ENCODE assay signal across 20 mouse cellular contexts in the genomic region with DNA sequence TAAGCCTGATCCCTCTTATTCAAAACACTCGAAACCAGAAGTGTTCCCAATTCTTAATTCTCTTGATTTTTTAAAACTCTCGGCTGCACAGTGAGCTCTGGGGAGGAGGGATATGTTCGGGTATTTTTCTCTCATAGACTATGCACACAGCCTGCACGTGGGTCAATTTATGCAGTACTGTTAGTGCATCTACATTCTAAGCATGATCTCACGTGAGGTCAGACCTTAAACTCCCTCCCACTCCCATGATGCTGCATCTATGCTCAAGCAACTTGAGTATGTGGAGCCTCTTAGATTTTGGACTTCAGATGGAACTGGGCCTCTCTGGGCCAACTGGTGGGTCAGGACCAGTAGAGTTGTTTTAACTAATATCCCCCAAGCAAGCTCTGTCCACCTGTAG.
DNase-seq lines count a peak whose midpoint lies in the region; ATAC-seq and TF ChIP-seq lines count a peak whose summit lies in the region.
"Had no signal": no experiment of that assay in that cellular context is flagged by ENCODE, and none has a peak within 500 bp of the region (broad histone marks: within the 10 kb centered on the region; RNA-seq: fewer than 3 reads in every experiment).

No protein-coding gene starts in this region.

- no peak for ATAC-seq in midbrain, embryonic 13.5 days
- no peak for ATAC-seq in forebrain, embryonic 13.5 days
- ATAC-seq: forebrain, embryonic 14.5 days; hindbrain, postnatal 0 days had no signal

- no peak for TF ChIP-seq POLR2A in thymus, adult 2 months (IDR thresholded peaks at IDR 0.05; ENCODE audit: control insufficient read depth, extremely low read depth, insufficient read depth, low read length, poor library complexity)

- H3K9me3 ChIP-seq in midbrain, embryonic 10.5 days (replicated peaks), result no peaks in the 10 kb centered on the region
- H3K9me3 ChIP-seq in midbrain, embryonic 13.5 days, result no peaks in the 10 kb centered on the region
- H3K9me3 ChIP-seq in forebrain, embryonic 13.5 days (replicated peaks), result no peaks in the 10 kb centered on the region
- H3K9me3 ChIP-seq: embryonic facial prominence, embryonic 13.5 days; heart, embryonic 10.5 days; hindbrain, embryonic 13.5 days had no signal

- H3K27me3 ChIP-seq in midbrain, embryonic 10.5 days (ENCODE audit: low read depth, poor library complexity, severe bottlenecking), result peaks cover 14% of the 10 kb centered on the region; the same call in 1 of the 2 replicates
- H3K27me3 ChIP-seq in midbrain, embryonic 13.5 days, result no peaks in the 10 kb centered on the region
- no peaks in the 10 kb centered on the region for H3K27me3 ChIP-seq in thymus, adult 2 months (ENCODE audit: control insufficient read depth, insufficient read depth, low read length)
- H3K27me3 ChIP-seq in splenic B cell, adult 2 months (ENCODE audit: control insufficient read depth, insufficient read depth, low read length, poor library complexity, severe bottlenecking), result no peaks in the 10 kb centered on the region
- H3K27me3 ChIP-seq in forebrain, embryonic 13.5 days, result no peaks in the 10 kb centered on the region
- H3K27me3 ChIP-seq: embryonic facial prominence, embryonic 13.5 days; hindbrain, embryonic 13.5 days had no signal

- H3K36me3 ChIP-seq in midbrain, embryonic 10.5 days, result no peaks in the 10 kb centered on the region
- H3K36me3 ChIP-seq in midbrain, embryonic 13.5 days, result no peaks in the 10 kb centered on the region
- no peaks in the 10 kb centered on the region for H3K36me3 ChIP-seq in thymus, adult 2 months (ENCODE audit: control insufficient read depth, insufficient read depth, low read length)
- H3K36me3 ChIP-seq in splenic B cell, adult 2 months (ENCODE audit: control insufficient read depth, insufficient read depth, low read length, poor library complexity, severe bottlenecking), result no peaks in the 10 kb centered on the region
- H3K36me3 ChIP-seq in forebrain, embryonic 13.5 days (ENCODE audit: poor library complexity, severe bottlenecking), result no peaks in the 10 kb centered on the region
- H3K36me3 ChIP-seq: embryonic facial prominence, embryonic 13.5 days; G1E; heart, embryonic 10.5 days; hindbrain, embryonic 13.5 days had no signal

- TF ChIP-seq CTCF in thymus, adult 2 months (IDR thresholded peaks at IDR 0.05; ENCODE audit: borderline replicate concordance, control insufficient read depth, extremely low read depth, insufficient read depth, low read length, poor library complexity), result no peak

- peaks cover 26% of the 10 kb centered on the region for H3K4me1 ChIP-seq in midbrain, embryonic 10.5 days
- H3K4me1 ChIP-seq in midbrain, embryonic 13.5 days (replicated peaks), result peaks cover 15% of the 10 kb centered on the region
- H3K4me1 ChIP-seq in thymus, adult 2 months (replicated peaks; ENCODE audit: control insufficient read depth, insufficient read depth, low read length), result peaks cover 19% of the 10 kb centered on the region
- H3K4me1 ChIP-seq in forebrain, embryonic 13.5 days, result 0 out of 2 replicates have a peak, but pooled peaks cover 4% of the 10 kb centered on the region
- H3K4me1 ChIP-seq: embryonic facial prominence, embryonic 13.5 days had no signal

- WGBS in midbrain, embryonic 10.5 days, result 56% methylated on average over 5 of the region's 5 CpGs
- WGBS in midbrain, embryonic 13.5 days, result 32% methylated on average over 5 of the region's 5 CpGs
- WGBS in thymus, adult 2 months, result 75% methylated on average over 5 of the region's 5 CpGs
- WGBS in forebrain, embryonic 13.5 days, result 54% methylated on average over 5 of the region's 5 CpGs

- peak overlapping the region; percentile 65; the same call in 1 of the 2 replicates for H3K27ac ChIP-seq in midbrain, embryonic 10.5 days (replicated peaks)
- H3K27ac ChIP-seq in midbrain, embryonic 13.5 days, result no peak overlapping the region
- H3K27ac ChIP-seq in thymus, adult 2 months (ENCODE audit: control insufficient read depth, insufficient read depth, low read length), result peak overlapping the region; percentile 72
- no peak overlapping the region for H3K27ac ChIP-seq in forebrain, embryonic 13.5 days
- H3K27ac ChIP-seq: embryonic facial prominence, embryonic 13.5 days; heart, embryonic 10.5 days; hindbrain, embryonic 13.5 days; hindbrain, postnatal 0 days had no signal

- no peak overlapping the region for H3K9ac ChIP-seq in midbrain, embryonic 13.5 days (replicated peaks)
- no peak overlapping the region for H3K9ac ChIP-seq in forebrain, embryonic 13.5 days
- H3K9ac ChIP-seq: embryonic facial prominence, embryonic 13.5 days; hindbrain, embryonic 13.5 days had no signal

- no peak overlapping the region for H3K4me3 ChIP-seq in midbrain, embryonic 10.5 days
- no peak overlapping the region for H3K4me3 ChIP-seq in midbrain, embryonic 13.5 days (replicated peaks)
- H3K4me3 ChIP-seq in thymus, adult 2 months (ENCODE audit: control insufficient read depth, insufficient read depth, low read length), result no peak overlapping the region
- H3K4me3 ChIP-seq in forebrain, embryonic 13.5 days, result no peak overlapping the region
- H3K4me3 ChIP-seq: embryonic facial prominence, embryonic 13.5 days; heart, embryonic 10.5 days; hindbrain, embryonic 13.5 days had no signal

- DNase-seq in midbrain, embryonic 10.5 days (ENCODE audit: low spot score), result no peak
- DNase-seq in thymus, adult 2 months, result no peak
- no peak for DNase-seq in thymus, postnatal 0 days (ENCODE audit: low spot score)
- DNase-seq in splenic B cell, adult 2 months (ENCODE audit: low read depth, low spot score), result peak; percentile 41
- DNase-seq in kidney, postnatal 4 days, result no peak
- DNase-seq: adrenal gland, adult 8-10 months; cerebellum, adult 11 months; cerebellum, adult 8-10 months; cerebellum, postnatal 25 days; gastrocnemius, postnatal 36 days; heart, adult 18-20 months; heart, postnatal 14 days had no signal

- no peak overlapping the region for H3K4me2 ChIP-seq in midbrain, embryonic 13.5 days (replicated peaks)
- no peak overlapping the region for H3K4me2 ChIP-seq in forebrain, embryonic 13.5 days
- H3K4me2 ChIP-seq: embryonic facial prominence, embryonic 13.5 days; hindbrain, embryonic 13.5 days had no signal

Comparison
In these comparisons a context has a peak if more than half of its experiments do, and no peak if none do; other contexts are left out.
1. H3K27ac ChIP-seq: peak in midbrain, embryonic 10.5 days (single experiment) and thymus, adult 2 months (single experiment); none in midbrain, embryonic 13.5 days (single experiment) and forebrain, embryonic 13.5 days (single experiment).